ENCODE assay signal across 25 mouse cellular contexts in genomic region chr4:12785840-12786239, GRCm38 (mm10).
"Had no signal": no experiment of that assay in that cellular context is flagged by ENCODE, and none has a peak within 500 bp of the region (broad histone marks: within the 10 kb centered on the region; RNA-seq: fewer than 3 reads in every experiment).

No protein-coding gene starts in this region.

- H3K9ac ChIP-seq: heart, embryonic 12.5 days; hindbrain, embryonic 13.5 days; hindbrain, embryonic 15.5 days; kidney, embryonic 15.5 days; liver, embryonic 13.5 days had no signal

- DNase-seq: gastrocnemius, adult 2 months; gastrocnemius, postnatal 10 days; gastrocnemius, postnatal 25 days; heart, adult 18-20 months; heart, postnatal 10 days; heart, postnatal 4 days; kidney, adult 11 months; kidney, adult 2 months; kidney, adult 9 months; kidney, postnatal 14 days; kidney, postnatal 36 days; layer of hippocampus, adult 9-11 months; layer of hippocampus, postnatal 36 days; liver; liver, embryonic 13.5 days had no signal

- ATAC-seq: hindbrain, postnatal 0 days; intestine, embryonic 16.5 days had no signal

- H3K36me3 ChIP-seq: heart, embryonic 10.5 days; heart, embryonic 12.5 days; hindbrain, embryonic 13.5 days; hindbrain, embryonic 15.5 days; kidney, embryonic 15.5 days; liver, embryonic 13.5 days had no signal

- H3K4me2 ChIP-seq: heart, embryonic 12.5 days; hindbrain, embryonic 13.5 days; hindbrain, embryonic 15.5 days; kidney, embryonic 15.5 days; liver, embryonic 11.5 days; liver, embryonic 13.5 days had no signal

- H3K27me3 ChIP-seq: heart, embryonic 12.5 days; hindbrain, embryonic 13.5 days; hindbrain, embryonic 15.5 days; kidney, embryonic 15.5 days; liver, embryonic 13.5 days had no signal

- H3K4me3 ChIP-seq: gastrocnemius, adult 2 months; heart, embryonic 10.5 days; heart, embryonic 12.5 days; hindbrain, embryonic 13.5 days; hindbrain, embryonic 15.5 days; kidney, embryonic 15.5 days; left cerebral cortex, adult 2 months; liver, embryonic 13.5 days had no signal

- H3K9me3 ChIP-seq: heart, embryonic 10.5 days; heart, embryonic 12.5 days; hindbrain, embryonic 13.5 days; hindbrain, embryonic 15.5 days; kidney, embryonic 15.5 days; liver, embryonic 13.5 days had no signal

- H3K4me1 ChIP-seq: hindbrain, embryonic 15.5 days; kidney, embryonic 15.5 days; liver, embryonic 13.5 days had no signal

- H3K27ac ChIP-seq: gastrocnemius, adult 2 months; heart, embryonic 10.5 days; hindbrain, embryonic 13.5 days; hindbrain, embryonic 15.5 days; hindbrain, postnatal 0 days; kidney, embryonic 15.5 days; kidney, postnatal 0 days; left cerebral cortex, adult 2 months; liver, embryonic 13.5 days had no signal
